Mouse (Mus musculus) embryo, embryonic 10 days (tissue): ENCODE measurements around the gene Far2.
A peak's percentile ranks its signal among the peaks of the same experiment; 100 is the strongest.
"Not testable (repeated sequence)": the region's sequence is repeated elsewhere in the genome, so short reads cannot be mapped to it uniquely, and the experiment has no call there.

Experiments used
- DNase-seq: peaks from one replicate; pipeline ENCODE4 v3.0.0-alpha.2; 2015; ENCODE audit warnings: low spot score

Far2 gene

GRCm38 (mm10) chr6:148117696-148118095 is 70.6 kb downstream of the Far2 start:
- no peak for DNase-seq

DNA sequence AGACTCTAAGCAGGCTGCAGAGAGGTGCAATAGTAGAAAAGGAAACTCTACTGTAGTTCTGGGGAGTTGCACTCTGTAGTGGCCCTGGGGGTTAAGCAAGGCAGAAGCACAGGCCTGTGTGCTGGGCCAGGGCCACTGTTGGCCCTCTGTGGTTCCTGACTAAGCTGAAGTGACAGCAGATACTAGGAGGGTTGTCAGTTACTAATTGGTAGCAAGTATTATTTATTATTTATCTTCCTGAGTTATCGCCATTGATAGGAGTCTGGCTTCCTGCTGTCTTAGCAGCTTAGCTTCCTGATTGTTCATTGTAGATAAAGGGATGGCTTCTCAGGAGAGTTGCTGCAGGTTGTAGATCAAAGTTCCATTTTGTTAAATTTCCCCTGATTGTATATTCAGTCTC is 73.6 kb downstream of the Far2 start:
- DNase-seq: no peak

DNA sequence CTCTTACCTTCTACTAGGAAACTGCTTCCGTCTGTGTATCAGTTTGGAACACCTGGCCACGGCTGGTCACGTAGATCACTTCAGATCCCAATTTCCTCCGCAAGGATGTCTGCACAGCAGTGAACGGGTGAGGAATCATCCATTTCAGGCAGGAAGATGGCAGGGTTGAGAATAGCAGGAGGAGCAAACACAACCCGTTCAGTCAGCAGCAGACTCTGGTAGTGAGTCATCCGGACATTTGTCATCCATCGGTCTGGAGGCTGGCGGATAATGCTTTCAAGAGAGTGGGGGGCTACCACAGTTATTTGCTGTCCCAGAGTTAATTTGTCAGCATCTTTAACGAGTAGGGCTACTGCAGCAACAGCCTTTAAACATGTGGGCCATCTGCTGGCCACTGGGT is 79.8 kb downstream of the Far2 start:
- DNase-seq: not testable (repeated sequence)

GRCm38 (mm10) chr6:148132314-148132713 is 85.3 kb downstream of the Far2 start:
- DNase-seq: no peak

- DNase-seq: no peak
Observed at GRCm38 (mm10) chr6:148133536-148133935, 86.5 kb downstream of the Far2 start.

- peak; percentile 91 for DNase-seq
Observed at GRCm38 (mm10) chr6:148135769-148136382, 88.8 kb downstream of the Far2 start.

- DNase-seq: no peak
Observed at GRCm38 (mm10) chr6:148139288-148139995, 92.4 kb downstream of the Far2 start.

- no peak for DNase-seq
Observed at GRCm38 (mm10) chr6:148141874-148142273, 94.8 kb downstream of the Far2 start.

GRCm38 (mm10) chr6:148142421-148142820 is 95.4 kb downstream of the Far2 start:
- DNase-seq: no peak

DNA sequence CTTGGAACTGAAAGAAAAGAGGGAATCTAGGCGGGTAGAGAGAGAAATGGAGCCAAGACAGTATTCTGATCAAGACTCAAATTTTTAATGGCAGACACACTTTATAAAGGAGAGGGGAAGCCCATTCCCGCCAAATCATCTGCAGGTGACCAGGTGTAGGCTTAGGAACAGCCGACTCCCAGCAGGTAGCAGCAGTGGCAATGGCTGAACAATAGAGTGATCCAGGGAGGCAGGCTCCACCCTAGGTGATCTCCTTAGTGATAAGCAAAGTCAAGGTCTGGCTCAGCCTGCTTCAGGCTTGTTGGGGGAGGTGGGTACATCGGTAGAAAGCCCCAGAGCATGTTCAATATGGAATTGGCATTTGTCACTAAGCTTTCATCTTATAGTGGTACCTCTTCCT is 105.2 kb downstream of the Far2 start:
- not testable (repeated sequence) for DNase-seq

DNA sequence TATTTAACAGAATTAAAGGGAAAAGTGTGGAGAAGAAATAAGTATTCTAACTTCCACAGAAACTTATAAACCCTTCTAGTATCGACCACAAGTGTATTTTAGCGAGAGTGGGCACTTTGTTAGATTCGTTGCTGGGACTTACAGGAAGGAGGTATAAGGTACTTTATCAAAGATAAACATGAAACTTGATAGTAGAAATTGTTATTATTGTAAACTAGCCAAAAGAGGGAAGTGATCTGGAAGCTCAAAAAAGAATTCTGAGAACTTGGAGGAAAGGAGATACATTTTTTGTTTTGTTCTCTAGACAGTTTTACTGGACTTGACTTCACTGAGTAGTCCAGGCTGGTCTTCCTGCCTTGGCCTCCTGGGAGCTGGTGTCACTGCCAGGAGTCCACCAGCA is 125.8 kb downstream of the Far2 start:
- no peak for DNase-seq

DNA sequence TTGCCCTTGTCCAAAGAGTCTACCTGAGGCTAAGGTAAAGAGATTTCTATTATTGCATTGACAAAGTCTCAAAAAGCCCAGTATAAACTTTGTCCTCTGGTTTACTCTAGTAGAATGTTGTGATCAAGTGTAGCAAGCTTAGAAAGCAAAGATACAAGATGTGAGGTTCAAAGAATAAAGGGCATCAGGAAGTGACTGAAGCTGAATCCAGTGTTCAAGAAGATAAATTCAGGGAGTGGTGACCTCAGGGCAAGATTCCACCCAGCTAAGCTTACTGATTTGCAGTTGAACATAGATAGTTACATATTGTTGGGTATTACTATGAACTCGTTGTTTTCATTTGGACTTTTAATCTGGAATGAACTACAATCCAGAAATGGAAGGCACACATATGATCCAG is 138.6 kb downstream of the Far2 start:
- no peak for DNase-seq

DNA sequence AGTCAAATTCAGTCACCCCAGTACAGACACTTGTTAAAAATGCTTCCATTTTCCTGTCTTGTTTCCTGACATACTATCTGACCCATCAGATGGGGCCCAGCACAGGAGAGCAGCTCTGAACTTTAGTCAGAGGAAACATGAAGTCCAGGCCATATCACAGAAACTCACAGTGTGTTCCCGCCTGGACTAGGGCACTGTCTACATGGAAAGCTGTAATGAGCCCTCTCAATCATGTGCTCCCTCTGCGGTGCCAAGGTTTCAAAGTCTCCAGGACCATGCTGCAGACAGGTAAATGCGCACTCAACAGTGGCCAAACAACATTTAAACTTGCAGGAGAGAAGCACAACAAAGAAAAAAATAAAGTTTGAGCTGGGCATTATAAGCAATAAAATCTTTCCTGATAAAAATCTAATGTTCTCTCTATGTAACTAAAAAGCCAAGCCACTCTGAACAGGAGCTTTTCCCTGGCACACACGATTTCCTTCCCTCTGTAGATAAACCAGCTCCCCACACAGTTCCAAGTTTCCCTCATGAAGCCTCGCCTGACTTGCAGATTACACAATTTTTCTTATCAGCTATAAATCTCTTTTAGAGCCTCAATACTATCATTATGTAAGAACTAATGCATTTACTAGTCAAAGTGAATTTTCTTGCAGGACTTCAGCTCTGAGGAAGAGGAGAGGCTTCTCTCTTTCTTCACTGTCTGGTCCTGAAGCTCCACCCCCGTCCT is 147.1 kb downstream of the Far2 start:
- DNase-seq: no peak

GRCm38 (mm10) chr6:148199177-148199576 is 152.1 kb downstream of the Far2 start:
- DNase-seq: no peak

DNA sequence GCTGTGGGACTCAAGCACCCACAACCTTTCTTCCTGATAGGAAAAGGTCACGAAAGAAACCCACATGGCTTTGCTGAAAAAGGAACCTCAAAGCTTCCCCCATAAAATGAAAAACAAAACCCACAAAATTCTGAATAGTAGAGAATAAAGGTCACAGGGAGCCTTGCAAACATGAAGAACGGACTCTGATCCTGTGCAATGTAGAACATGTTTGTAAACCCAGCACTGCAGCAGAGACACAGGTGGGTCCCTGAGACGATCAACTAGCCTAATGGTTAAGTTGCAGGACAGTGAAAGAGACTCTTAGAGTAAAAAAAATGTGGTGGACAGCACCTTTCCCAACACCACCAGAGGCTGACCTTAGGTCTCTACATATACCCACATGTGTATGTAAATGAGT is 152.7 kb downstream of the Far2 start:
- no peak for DNase-seq

DNA sequence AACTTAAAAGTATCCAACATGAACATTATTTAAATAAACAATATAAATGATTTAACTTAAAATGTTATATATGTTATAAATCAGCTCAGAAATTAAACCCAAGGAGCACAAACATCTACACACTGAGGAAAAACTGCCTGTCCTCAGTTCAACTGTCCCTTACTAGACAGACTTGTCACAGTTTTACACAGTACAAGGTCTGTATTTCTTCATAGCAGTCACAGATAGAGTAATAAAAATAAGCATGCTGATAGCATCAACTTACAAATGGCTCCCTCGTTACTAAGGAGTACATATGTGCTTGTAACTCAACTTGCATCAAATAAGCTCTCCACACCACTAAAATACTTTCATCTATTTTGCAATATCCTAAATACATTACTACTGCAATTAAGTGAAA is 158.1 kb downstream of the Far2 start:
- DNase-seq: no peak

DNA sequence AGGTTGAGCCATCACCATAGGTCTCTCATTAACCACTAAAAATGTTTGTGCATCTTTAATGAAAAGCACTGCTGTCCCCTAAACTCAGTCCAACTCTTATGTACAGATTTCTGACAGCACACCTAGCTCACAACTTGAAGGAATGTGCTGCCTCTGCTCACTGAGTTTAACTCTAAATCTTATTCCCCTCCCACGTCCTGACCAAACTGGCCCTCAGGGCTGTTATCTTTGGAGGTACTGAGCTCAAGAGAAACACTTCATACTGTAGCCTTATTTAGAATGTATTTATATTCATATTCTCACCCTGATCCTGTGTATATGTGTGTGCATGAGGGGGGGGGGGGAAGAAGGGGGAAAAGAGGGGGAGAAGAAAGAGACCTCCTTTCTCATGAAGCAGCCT is 160.5 kb downstream of the Far2 start:
- no peak for DNase-seq

GRCm38 (mm10) chr6:148211391-148211876 is 164.4 kb downstream of the Far2 start:
- DNase-seq: peak; percentile 43

DNA sequence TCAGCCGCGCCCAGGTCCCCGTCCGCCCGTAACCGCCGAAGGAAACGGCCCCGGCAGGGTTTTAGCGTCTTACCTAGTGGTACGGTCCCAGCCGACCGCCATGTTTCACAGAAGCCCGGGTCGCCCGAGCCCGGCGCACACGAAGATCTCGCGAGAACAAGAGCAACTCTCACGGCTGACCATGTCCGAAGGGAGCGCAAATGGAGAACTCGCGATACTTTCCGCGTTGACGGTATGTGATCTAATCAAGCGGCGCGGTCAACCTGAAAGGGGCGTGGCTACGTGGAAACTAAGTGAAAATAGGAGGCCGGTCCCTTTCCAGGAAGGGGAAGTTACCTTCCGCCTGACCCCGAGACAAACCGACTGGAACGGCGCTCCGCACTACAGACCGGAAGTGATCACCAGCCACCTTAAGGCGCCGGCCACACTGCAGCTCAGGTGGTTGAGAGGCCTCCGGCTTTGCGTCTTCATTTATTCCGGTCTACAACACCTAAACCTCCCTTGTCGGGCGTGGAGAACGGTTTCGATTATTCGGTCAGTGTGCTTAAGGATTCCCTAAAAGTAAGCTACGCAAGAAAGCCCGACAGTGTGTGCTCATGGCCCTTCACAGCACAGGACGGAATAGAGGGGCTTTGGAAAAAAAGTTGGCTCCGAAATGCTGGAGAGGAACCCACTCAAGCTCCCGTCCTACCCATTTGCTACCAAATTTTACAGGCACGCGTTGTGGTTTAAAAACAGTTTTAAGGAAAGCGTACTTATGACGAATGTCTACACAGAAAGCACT is 165.0 kb downstream of the Far2 start, which contains the start of gene Ergic2:
Gene Ergic2 (minus strand): TSS at position 478 of the 784 bp plus-strand sequence.
- DNase-seq: peak; percentile 100

DNA sequence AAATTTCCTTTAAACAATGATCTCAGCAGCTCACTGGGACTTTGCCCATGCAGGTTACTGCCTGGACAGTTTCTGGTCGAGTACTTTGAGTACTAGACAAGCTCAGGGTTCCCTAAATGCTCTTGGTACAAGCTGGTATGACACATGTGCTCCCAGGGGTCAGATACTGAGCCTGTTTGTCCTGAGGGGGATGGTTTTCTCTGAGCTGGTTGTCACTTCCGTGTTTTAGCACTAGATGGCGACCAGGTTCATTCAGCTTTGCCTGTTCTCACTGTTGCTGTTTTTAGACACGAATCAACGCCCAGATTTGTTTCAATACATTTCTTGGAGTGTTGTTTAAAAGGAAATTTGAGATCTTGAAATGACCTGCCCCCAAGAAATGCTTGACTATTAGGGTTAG is 167.7 kb downstream of the Far2 start:
- DNase-seq: peak; percentile 79

DNA sequence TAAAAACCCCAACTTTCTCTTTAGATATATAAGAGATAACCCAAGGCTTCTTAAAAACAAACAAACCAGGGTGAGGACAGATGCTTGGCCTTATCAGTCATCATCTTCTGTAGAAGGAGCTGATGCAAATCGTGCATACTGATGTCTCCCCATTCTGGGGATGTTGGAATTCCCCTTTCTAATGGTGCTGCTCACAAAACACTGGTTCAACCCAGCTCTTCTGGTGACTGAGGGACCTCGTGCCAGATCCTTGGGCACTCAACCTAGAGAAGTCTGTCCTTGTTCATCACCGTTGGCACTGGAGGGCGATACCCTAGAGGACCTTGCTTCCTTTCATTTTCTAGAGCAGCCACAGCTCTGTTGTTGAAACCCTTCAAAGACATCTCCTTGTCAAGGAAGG is 169.7 kb downstream of the Far2 start:
- DNase-seq: no peak
